Mouse (Mus musculus): Measurements from ENCODE around the gene Fads1. TPM values are rescaled to one million over a fixed set of nuclear protein-coding genes. Genes with fewer than 3 reads are reported as not detected.
"Not testable (repeated sequence)": the region's sequence is repeated elsewhere in the genome, so short reads cannot be mapped to it uniquely, and the experiment has no call there.

Gene Fads1
- polyA plus RNA-seq, 1 experiment = 3.7 TPM

- H3K4me3 ChIP-seq (replicated peaks) = no peak overlapping the region
- H3K36me3 ChIP-seq (ENCODE audit: control insufficient read depth) = no peaks in the 10 kb centered on the region
- peaks cover 2% of the 10 kb centered on the region for H3K4me1 ChIP-seq (ENCODE audit: control insufficient read depth)
- TF ChIP-seq GATA1 (IDR thresholded peaks at IDR 0.05; ENCODE audit: low read length) (no peak), TAL1 (IDR thresholded peaks at IDR 0.05; ENCODE audit: low read length) (no peak)
- no peaks in the 10 kb centered on the region for H3K27me3 ChIP-seq (ENCODE audit: control insufficient read depth)
- peaks cover 5% of the 10 kb centered on the region for H3K9me3 ChIP-seq (ENCODE audit: control insufficient read depth, low read length)
These were observed 18.8 kb upstream of the Fads1 start for GRCm38 (mm10) chr19:10163896-10164295.

DNA sequence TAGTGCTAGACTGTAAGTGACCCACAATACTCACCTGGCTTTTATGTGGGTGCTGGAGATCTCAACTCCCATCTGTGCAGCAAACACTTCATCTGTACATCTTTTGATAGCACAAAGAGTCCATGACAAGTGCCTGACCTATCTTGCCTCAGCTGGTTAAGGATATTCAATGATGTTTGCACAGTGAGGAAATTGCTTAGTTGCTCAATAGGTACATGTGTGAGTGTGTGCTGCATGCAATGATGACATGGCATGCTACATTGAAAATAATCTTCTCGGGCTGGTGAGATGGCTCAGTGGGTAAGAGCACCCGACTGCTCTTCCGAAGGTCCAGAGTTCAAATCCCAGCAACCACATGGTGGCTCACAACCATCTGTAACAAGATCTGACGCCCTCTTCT is 16.8 kb upstream of the Fads1 start:
- H3K36me3 ChIP-seq (ENCODE audit: control insufficient read depth); H3K4me3 ChIP-seq (replicated peaks); H3K9me3 ChIP-seq (ENCODE audit: control insufficient read depth, low read length); H3K27me3 ChIP-seq (ENCODE audit: control insufficient read depth): not testable (repeated sequence)
- H3K4me1 ChIP-seq (ENCODE audit: control insufficient read depth) = peaks cover 18% of the 10 kb centered on the region

GRCm38 (mm10) chr19:10167112-10167511 is 15.6 kb upstream of the Fads1 start:
- TF ChIP-seq GATA1 (IDR thresholded peaks at IDR 0.05; ENCODE audit: low read length) = no peak
- no peak for TF ChIP-seq TAL1 (IDR thresholded peaks at IDR 0.05; ENCODE audit: low read length)
- Histone ChIP-seq H3K4me1 (ENCODE audit: control insufficient read depth) (peaks cover 30% of the 10 kb centered on the region), H3K27me3 (ENCODE audit: control insufficient read depth) (no peaks in the 10 kb centered on the region), H3K9me3 (ENCODE audit: control insufficient read depth, low read length) (peaks cover 5% of the 10 kb centered on the region), H3K4me3 (replicated peaks) (no peak overlapping the region), H3K36me3 (ENCODE audit: control insufficient read depth) (no peaks in the 10 kb centered on the region)

- Histone ChIP-seq H3K27me3 (ENCODE audit: control insufficient read depth) (no peaks in the 10 kb centered on the region), H3K36me3 (ENCODE audit: control insufficient read depth) (no peaks in the 10 kb centered on the region), H3K9me3 (ENCODE audit: control insufficient read depth, low read length) (no peaks in the 10 kb centered on the region), H3K4me1 (ENCODE audit: control insufficient read depth) (peaks cover 38% of the 10 kb centered on the region), H3K4me3 (replicated peaks) (no peak overlapping the region)
- no peak for TF ChIP-seq GATA1 (IDR thresholded peaks at IDR 0.05; ENCODE audit: low read length)
- no peak for TF ChIP-seq TAL1 (IDR thresholded peaks at IDR 0.05; ENCODE audit: low read length)
These were observed 14.7 kb upstream of the Fads1 start for GRCm38 (mm10) chr19:10167951-10168350.

GRCm38 (mm10) chr19:10168441-10168840 is 14.2 kb upstream of the Fads1 start:
- TF ChIP-seq GATA1 (IDR thresholded peaks at IDR 0.05; ENCODE audit: low read length) (no peak), TAL1 (IDR thresholded peaks at IDR 0.05; ENCODE audit: low read length) (no peak)
- no peaks in the 10 kb centered on the region for H3K9me3 ChIP-seq (ENCODE audit: control insufficient read depth, low read length)
- no peak overlapping the region for H3K4me3 ChIP-seq (replicated peaks)
- no peaks in the 10 kb centered on the region for H3K27me3 ChIP-seq (ENCODE audit: control insufficient read depth)
- no peaks in the 10 kb centered on the region for H3K36me3 ChIP-seq (ENCODE audit: control insufficient read depth)
- H3K4me1 ChIP-seq (ENCODE audit: control insufficient read depth) = peaks cover 43% of the 10 kb centered on the region

- Histone ChIP-seq H3K36me3 (ENCODE audit: control insufficient read depth) (no peaks in the 10 kb centered on the region), H3K4me3 (replicated peaks) (no peak overlapping the region), H3K4me1 (ENCODE audit: control insufficient read depth) (peaks cover 50% of the 10 kb centered on the region), H3K9me3 (ENCODE audit: control insufficient read depth, low read length) (no peaks in the 10 kb centered on the region), H3K27me3 (ENCODE audit: control insufficient read depth) (no peaks in the 10 kb centered on the region)
- TF ChIP-seq TAL1 (IDR thresholded peaks at IDR 0.05; ENCODE audit: low read length) = no peak; the same call in 2 of the 3 replicates
- TF ChIP-seq GATA1 (IDR thresholded peaks at IDR 0.05; ENCODE audit: low read length) = no peak
These were observed 13.5 kb upstream of the Fads1 start for GRCm38 (mm10) chr19:10169179-10169578.

DNA sequence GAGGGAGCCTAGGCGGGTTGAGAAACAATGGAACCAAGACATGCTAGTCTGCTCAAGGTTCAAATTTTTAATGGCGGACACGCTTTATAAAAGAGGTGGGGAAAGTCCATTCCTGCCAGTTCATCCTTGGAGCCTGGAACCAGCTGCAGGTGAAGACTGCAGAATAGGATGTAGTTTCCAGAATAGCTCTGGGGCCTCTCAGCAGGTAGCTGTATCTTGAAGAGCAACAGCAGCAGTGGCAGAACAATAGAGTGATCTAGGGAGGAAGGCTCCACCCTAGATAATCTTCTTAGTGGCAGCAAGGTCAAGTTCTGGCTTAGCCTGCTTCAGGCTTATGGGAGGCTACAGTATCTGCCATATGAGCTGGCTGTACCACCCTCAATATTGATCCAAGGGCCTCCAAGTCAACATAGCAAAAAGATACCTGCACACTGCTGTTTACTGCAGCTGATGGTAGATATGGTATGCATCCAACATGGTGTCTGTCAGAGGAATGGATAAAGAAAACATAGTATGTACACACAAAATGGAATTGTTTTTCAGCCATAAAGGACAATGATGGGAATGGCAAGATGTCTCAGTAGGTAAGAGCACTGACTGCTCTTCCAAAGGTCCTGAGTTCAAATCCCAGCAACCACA is 12.9 kb upstream of the Fads1 start:
- H3K36me3 ChIP-seq (ENCODE audit: control insufficient read depth); H3K9me3 ChIP-seq (ENCODE audit: control insufficient read depth, low read length); H3K4me3 ChIP-seq (replicated peaks); H3K27me3 ChIP-seq (ENCODE audit: control insufficient read depth): not testable (repeated sequence)
- peaks cover 56% of the 10 kb centered on the region for H3K4me1 ChIP-seq (ENCODE audit: control insufficient read depth)

- Histone ChIP-seq H3K27me3 (ENCODE audit: control insufficient read depth) (no peaks in the 10 kb centered on the region), H3K4me1 (ENCODE audit: control insufficient read depth) (peaks cover 59% of the 10 kb centered on the region), H3K4me3 (replicated peaks) (no peak overlapping the region), H3K36me3 (ENCODE audit: control insufficient read depth) (no peaks in the 10 kb centered on the region), H3K9me3 (ENCODE audit: control insufficient read depth, low read length) (no peaks in the 10 kb centered on the region)
- no peak for TF ChIP-seq TAL1 (IDR thresholded peaks at IDR 0.05; ENCODE audit: low read length)
- TF ChIP-seq GATA1 (IDR thresholded peaks at IDR 0.05; ENCODE audit: low read length) = no peak
These were observed 12.2 kb upstream of the Fads1 start for GRCm38 (mm10) chr19:10170466-10170865.

DNA sequence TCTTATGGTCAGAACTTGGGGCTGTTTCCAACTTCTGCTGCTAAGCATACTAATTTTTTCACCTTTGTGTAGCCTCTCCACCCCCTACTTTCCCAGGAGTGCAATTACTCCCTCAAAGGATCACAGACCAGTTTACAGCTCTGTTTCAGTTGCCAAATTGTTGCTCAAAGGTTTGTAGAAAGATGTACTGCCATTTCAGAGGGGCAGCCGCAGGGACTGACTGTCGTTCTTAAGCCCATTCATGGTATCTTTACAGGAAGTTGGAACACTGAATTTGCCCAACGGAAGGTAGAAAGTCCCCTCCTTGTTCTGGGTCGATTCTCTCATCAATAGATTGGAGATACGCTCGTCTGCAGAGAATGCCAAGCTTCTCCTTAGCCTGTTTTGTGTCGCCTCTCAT is 11.3 kb upstream of the Fads1 start:
- Histone ChIP-seq H3K9me3 (ENCODE audit: control insufficient read depth, low read length) (no peaks in the 10 kb centered on the region), H3K36me3 (ENCODE audit: control insufficient read depth) (no peaks in the 10 kb centered on the region), H3K4me1 (ENCODE audit: control insufficient read depth) (peaks cover 62% of the 10 kb centered on the region), H3K4me3 (replicated peaks) (no peak overlapping the region), H3K27me3 (ENCODE audit: control insufficient read depth) (no peaks in the 10 kb centered on the region)
- TF ChIP-seq GATA1 (IDR thresholded peaks at IDR 0.05; ENCODE audit: low read length) (no peak), TAL1 (IDR thresholded peaks at IDR 0.05; ENCODE audit: low read length) (no peak)

DNA sequence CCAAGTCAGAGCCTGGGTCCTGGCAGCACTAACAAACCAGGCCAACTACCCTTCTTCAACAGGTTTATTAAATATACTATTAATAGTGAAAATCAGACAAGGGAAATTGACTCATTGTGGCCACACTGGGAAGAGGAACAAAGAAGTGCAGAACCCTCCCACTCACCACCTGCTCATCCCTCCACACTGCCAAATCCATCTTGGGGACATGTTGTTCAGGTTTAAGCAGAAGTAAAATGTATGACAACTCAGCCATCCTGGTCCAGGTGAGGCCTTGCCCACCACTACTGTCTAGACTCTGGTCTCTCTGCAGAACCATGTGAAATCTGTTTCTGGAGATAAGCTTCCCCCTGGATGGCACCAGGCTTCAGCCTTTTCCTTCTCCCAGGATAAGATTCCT is 10.8 kb upstream of the Fads1 start:
- no peak overlapping the region for H3K4me3 ChIP-seq (replicated peaks)
- H3K27me3 ChIP-seq (ENCODE audit: control insufficient read depth) = no peaks in the 10 kb centered on the region
- peaks cover 63% of the 10 kb centered on the region for H3K4me1 ChIP-seq (ENCODE audit: control insufficient read depth)
- no peak for TF ChIP-seq GATA1 (IDR thresholded peaks at IDR 0.05; ENCODE audit: low read length)
- TF ChIP-seq TAL1 (IDR thresholded peaks at IDR 0.05; ENCODE audit: low read length) = no peak
- H3K36me3 ChIP-seq (ENCODE audit: control insufficient read depth) = no peaks in the 10 kb centered on the region
- no peaks in the 10 kb centered on the region for H3K9me3 ChIP-seq (ENCODE audit: control insufficient read depth, low read length)
